Mouse (Mus musculus) liver, embryonic 16.5 days (tissue): ENCODE results near the gene 2210408I21Rik. TPM values are rescaled to one million over a fixed set of nuclear protein-coding genes. Genes with fewer than 3 reads are reported as not detected.

Source experiments
- ATAC-seq: fragments of 200-750 bp; cut with Nextera tagmentation; 2 replicates; pipeline ENCODE4 v1.8.0; 2017; ENCODE audit warnings: low read depth, mild to moderate bottlenecking, moderate number of reproducible peaks, moderate library complexity
- H3K27ac ChIP-seq: fragments of 300-500 bp; sonication (generic); 2 replicates; pipeline ENCODE4 v1.5.1; 2014; ENCODE audit warnings: mild to moderate bottlenecking, low read length
- H3K27me3 ChIP-seq: fragments of 300-500 bp; sonication (generic); 2 replicates; pipeline ENCODE4 v1.6.1; 2014; ENCODE audit warnings: low read depth, low read length, mixed read lengths; ENCODE audit not compliant: control insufficient read depth, insufficient read depth
- H3K36me3 ChIP-seq: fragments of 300-500 bp; sonication (generic); 2 replicates; pipeline ENCODE4 v1.6.1; 2014; ENCODE audit warnings: mild to moderate bottlenecking; ENCODE audit not compliant: control insufficient read depth, insufficient read depth
- H3K4me1 ChIP-seq: fragments of 300-500 bp; sonication (generic); 2 replicates; pipeline ENCODE4 v1.6.1; 2014; ENCODE audit warnings: low read depth, low read length, mixed read lengths; ENCODE audit not compliant: control insufficient read depth
- H3K4me2 ChIP-seq: fragments of 300-500 bp; sonication (generic); 2 replicates; pipeline ENCODE4 v1.6.1; 2014; ENCODE audit warnings: low read depth, low read length, mixed read lengths
- H3K4me3 ChIP-seq: fragments of 300-500 bp; sonication (generic); 2 replicates; pipeline ENCODE4 v1.5.1; 2014; ENCODE audit warnings: low read depth, mild to moderate bottlenecking, low read length
- H3K9ac ChIP-seq: fragments of 300-500 bp; sonication (generic); 2 replicates; pipeline ENCODE4 v1.6.1; 2014; ENCODE audit warnings: low read depth, low read length
- H3K9me3 ChIP-seq: fragments of 300-500 bp; sonication (generic); replicated peaks from 2 replicates; pipeline ENCODE4 v1.6.1; 2016; ENCODE audit warnings: low read length; ENCODE audit not compliant: control insufficient read depth
- WGBS: fragments of 180-500 bp; shearing (Covaris S2); extraction: QIAGEN DNeasy Blood & Tissue Kit; methylation state at CpG from one replicate; pipeline ENCODE4 v1.1.7; 2014; ENCODE audit not compliant: insufficient replicate concordance; 5-methylcytosine and 5-hydroxymethylcytosine counted together
- polyA plus RNA-seq: library from polyadenylated mRNA; unstranded; fragments of >200 nt; fragmentation: Nextera tagmentation; extraction: Ambion mirVana; gene quantifications from 2 replicates; pipeline ENCODE4 v1.2.1, GENCODE M21; 2015

The 2210408I21Rik gene
- polyA plus RNA-seq, 1 experiment from 2014 or later, result 1.6 TPM

DNA sequence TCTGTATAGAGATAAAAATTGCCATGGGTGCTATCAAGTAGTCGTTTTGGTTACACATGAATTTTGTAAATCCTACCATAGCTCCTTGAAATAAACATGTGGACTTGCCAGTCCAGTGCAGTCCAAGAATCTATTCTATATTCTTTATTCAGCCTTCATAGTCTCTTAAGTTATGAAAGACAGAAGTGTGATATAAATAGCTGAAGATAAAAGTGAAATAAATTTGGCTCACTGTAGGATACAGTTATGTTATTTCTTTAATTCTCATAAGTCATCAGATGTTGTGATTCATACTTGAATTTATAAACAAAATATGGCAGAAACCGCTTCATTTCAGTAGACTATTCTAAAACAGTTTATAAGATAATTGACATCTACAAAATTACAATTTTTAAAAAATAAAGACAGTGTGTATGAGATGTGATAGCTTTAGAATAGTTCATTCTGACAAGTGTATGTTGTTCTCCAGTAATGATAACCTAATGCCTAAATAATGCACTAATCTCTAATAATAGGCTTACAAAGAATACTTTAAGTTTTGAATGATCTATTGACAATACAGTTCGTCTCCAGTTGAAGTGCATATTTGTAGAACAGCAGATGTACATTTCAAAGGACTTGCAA lies 127.5 kb downstream of the 2210408I21Rik start:
- Histone ChIP-seq H3K4me1 (no peaks in the 10 kb centered on the region), H3K4me2 (no peak overlapping the region), H3K9me3 (no peaks in the 10 kb centered on the region), H3K27me3 (no peaks in the 10 kb centered on the region), H3K4me3 (no peak overlapping the region), H3K27ac (no peak overlapping the region), H3K36me3 (no peaks in the 10 kb centered on the region), H3K9ac (no peak overlapping the region)
- 50% methylated on average over 3 of the region's 3 CpGs for WGBS
- no peak for ATAC-seq

DNA sequence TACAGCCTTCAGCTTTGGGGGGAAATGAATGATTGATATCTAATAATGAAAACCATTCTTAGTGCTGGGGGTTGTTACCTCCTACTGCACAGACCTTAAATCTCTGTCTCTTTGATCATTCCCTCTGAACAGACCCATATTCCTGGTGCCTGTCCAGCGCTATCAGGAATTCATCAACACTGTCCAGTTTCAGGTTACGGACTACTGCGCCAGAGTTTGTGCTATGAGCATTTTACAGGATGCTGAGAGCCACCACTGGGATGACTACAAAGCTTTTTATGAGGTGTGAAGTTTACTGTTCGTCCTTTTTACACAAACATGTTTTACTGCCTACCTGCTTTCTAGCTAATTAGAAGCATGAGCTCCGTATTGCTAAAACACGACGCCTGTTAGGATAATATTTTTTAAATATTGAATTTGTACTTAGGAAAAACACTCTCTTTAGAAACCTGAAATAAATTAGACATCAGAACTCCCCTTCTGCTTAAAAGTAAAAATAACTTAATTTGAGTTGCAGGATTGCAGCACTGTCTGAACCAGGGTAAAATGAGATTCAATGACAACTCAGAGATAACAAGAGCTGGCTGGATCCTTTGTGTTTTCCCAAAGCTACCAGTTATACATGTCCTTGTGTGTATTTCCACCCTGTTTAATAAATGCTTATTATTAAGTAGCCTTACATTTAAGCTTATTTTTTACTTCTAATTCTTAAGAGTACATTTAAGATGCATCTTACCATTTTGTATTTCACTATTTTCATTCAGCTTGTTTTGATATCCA lies 128.2 kb downstream of the 2210408I21Rik start:
- Histone ChIP-seq H3K9me3 (no peaks in the 10 kb centered on the region), H3K36me3 (no peaks in the 10 kb centered on the region), H3K27me3 (no peaks in the 10 kb centered on the region), H3K4me2 (no peak overlapping the region), H3K9ac (no peak overlapping the region), H3K4me1 (no peaks in the 10 kb centered on the region), H3K27ac (no peak overlapping the region), H3K4me3 (no peak overlapping the region)
- 73% methylated on average over 7 of the region's 7 CpGs for WGBS
- ATAC-seq, result no peak

DNA sequence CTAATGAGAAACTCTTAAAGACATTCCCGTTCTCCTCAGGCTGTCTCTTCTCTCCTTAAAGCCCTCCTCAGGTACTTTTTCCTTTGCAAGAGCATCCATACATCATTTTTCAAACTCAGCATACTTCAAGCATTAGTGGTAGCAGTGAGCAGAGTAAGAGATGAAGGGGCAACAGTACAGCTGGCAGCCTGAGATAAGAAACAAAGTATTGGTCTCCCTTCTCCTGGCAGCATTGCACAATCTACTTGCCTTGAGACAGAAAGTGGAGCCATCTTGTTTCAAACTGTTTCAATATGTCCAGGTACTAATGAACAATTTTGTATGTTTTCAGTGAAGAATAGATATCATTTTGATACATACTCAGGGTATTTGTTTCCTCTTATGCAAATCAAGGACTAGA lies 129.1 kb downstream of the 2210408I21Rik start:
- no peak overlapping the region for H3K4me3 ChIP-seq
- no peaks in the 10 kb centered on the region for H3K4me1 ChIP-seq
- H3K9me3 ChIP-seq, result no peaks in the 10 kb centered on the region
- H3K27me3 ChIP-seq, result no peaks in the 10 kb centered on the region
- no peak overlapping the region for H3K9ac ChIP-seq
- ATAC-seq, result no peak
- no peaks in the 10 kb centered on the region for H3K36me3 ChIP-seq
- WGBS, result 42% methylated on average over 1 of the region's 1 CpGs
- no peak overlapping the region for H3K4me2 ChIP-seq
- H3K27ac ChIP-seq, result no peak overlapping the region

DNA sequence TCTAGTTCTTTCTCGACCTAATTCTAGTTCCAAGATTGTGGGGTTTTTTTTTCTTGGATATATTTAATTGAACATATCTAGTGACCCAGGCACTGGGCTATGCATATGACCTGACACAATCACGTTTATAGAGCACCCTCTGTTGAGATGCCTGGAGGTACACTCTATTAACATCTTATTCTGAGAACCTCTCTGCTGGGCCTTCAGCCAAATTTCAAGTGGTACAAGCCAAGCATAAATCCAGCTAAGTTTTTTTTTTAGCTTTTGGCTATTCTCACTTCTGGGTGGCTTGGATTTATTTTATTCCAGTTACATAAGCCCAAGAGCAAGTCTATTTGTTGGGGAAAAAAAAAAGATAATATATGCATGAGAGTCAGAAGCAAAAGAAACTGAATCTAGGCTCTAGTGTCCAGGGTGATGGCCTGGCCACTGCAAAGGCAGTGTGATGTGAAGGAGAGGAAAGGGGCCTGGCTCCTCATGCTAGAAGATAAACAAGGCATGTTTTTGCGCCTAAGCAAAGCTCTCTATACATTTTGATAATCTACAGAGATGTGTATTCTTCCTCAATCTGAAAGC lies 139.9 kb downstream of the 2210408I21Rik start:
- no peaks in the 10 kb centered on the region for H3K27me3 ChIP-seq
- H3K27ac ChIP-seq, result no peak overlapping the region
- no peaks in the 10 kb centered on the region for H3K9me3 ChIP-seq
- ATAC-seq, result no peak
- no peaks in the 10 kb centered on the region for H3K36me3 ChIP-seq
- H3K4me1 ChIP-seq, result no peaks in the 10 kb centered on the region
- no peak overlapping the region for H3K9ac ChIP-seq
- no peak overlapping the region for H3K4me2 ChIP-seq
- H3K4me3 ChIP-seq, result no peak overlapping the region
- 38% methylated on average over 3 of the region's 3 CpGs for WGBS

DNA sequence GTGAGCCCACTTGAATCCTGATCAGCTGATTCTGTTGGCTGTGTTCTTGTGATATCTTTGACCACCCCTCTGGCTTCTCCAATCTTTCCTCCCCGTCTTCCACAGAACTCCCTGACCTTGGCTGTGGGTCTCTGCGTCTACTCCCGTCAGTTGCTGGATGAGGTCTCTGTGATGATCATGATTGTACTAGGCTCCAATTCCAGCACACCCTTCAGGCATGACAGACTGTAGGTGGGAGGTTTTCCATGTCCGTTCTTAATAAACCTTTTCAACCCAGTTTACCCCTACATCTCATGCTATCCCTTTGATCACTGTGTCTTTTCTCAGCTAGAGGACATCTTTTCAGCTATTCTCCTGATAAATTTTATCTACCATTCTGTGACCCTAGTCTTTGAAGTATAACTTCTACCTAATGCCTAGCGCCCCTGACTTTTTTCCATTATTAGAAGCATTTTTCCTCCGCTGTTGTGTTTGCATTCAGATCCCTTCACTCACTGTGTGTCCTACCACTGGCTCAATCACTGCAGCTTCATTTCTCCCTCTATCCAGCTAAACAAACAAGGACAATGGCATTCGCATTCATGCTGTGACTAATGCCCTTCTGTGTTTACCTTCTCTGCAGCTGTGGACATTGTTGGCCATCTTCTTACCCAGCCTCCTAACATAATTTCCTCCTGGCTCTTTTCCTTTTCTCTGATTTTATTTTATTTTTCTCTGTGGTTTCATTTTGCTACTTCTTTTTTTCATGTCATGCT lies 143.5 kb downstream of the 2210408I21Rik start:
- Histone ChIP-seq H3K9ac (no peak overlapping the region), H3K9me3 (no peaks in the 10 kb centered on the region), H3K4me3 (no peak overlapping the region), H3K27me3 (no peaks in the 10 kb centered on the region), H3K27ac (no peak overlapping the region), H3K4me1 (no peaks in the 10 kb centered on the region), H3K36me3 (no peaks in the 10 kb centered on the region), H3K4me2 (no peak overlapping the region)
- WGBS, result 65% methylated on average over 7 of the region's 7 CpGs
- ATAC-seq, result no peak

DNA sequence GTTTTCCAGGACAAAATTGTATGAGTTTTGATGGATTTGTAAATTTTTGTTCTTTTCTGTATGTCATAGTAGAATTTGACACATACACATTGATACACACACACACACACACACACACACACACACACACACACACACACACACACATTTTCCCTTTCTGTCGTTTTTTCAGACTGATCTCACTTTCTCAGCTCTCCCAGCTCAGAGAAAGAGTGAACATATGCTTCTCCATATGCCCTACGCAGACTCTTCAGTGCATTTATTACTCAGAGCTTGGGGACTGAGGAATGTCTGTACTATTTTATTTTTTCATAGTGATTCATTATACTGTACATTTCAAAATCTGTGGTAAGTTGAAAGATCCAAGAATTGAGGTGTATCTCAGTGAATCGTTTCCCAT lies 160.2 kb downstream of the 2210408I21Rik start:
- H3K9me3 ChIP-seq, result no peaks in the 10 kb centered on the region
- no peak overlapping the region for H3K4me3 ChIP-seq
- no peaks in the 10 kb centered on the region for H3K4me1 ChIP-seq
- no peak for ATAC-seq
- no peak overlapping the region for H3K9ac ChIP-seq
- 57% methylated on average over 3 of the region's 3 CpGs for WGBS
- no peak overlapping the region for H3K4me2 ChIP-seq
- H3K27me3 ChIP-seq, result no peaks in the 10 kb centered on the region
- H3K27ac ChIP-seq, result no peak overlapping the region
- no peaks in the 10 kb centered on the region for H3K36me3 ChIP-seq

DNA sequence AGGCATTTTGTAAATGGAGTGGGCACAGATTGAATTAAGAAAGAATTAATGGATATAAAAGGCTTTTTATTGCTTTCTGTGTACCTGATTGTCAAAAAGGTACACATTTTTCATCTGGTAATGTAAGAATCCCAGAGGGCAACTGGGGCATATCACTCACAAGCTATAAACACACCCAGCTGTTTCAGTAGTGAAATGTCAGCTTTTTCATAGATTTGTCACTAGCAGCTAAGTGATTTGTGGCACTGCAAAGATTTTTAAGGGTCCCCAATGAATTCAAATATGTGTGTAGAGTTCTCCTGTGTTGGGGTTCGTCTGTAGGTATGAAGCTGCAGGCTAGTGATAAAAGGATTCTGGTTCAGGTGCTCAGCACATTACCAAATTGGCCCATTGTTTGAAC lies 188.8 kb downstream of the 2210408I21Rik start:
- no peak overlapping the region for H3K4me2 ChIP-seq
- no peaks in the 10 kb centered on the region for H3K36me3 ChIP-seq
- H3K27me3 ChIP-seq, result no peaks in the 10 kb centered on the region
- H3K9me3 ChIP-seq, result no peaks in the 10 kb centered on the region
- ATAC-seq, result no peak
- H3K9ac ChIP-seq, result no peak overlapping the region
- H3K4me1 ChIP-seq, result no peaks in the 10 kb centered on the region
- WGBS, result 34% methylated on average over 1 of the region's 1 CpGs
- no peak overlapping the region for H3K27ac ChIP-seq
- H3K4me3 ChIP-seq, result no peak overlapping the region

DNA sequence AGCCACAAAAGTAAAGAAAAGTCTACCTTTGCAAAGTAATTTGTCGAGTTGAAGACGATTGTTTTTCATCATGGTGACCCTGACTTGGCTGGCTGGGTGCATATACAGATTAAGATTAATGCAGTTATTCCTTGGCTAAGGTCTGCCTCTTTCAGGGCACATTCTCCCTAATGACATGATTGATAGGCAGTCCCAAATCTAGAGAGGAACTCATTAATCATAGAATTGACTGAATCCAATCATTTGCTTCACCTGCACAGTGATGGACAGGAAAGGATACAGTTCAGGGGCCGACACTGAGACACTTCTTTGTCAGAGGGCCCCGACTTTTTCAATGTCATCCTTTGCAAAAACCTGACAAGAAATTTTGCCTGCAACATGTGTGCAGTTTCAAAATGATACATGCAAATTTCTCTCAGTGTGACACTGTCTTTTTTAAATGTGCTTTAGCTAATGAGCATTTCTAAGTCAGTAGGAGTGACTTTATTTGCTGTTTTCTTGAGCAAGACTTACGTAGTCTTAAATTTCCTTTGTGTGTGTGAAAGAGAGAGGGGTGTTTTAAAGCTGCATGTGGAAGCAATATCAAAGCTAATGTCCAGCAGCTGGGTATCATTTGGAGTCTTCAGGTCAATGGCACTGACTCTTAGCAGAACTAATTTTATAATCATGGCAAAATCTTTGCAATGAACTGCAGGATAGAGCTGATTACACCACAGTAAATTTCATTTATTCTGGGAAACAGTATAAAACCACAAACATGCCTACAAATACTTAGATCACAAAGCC lies 191.0 kb downstream of the 2210408I21Rik start:
- no peak for ATAC-seq
- Histone ChIP-seq H3K9me3 (no peaks in the 10 kb centered on the region), H3K4me1 (no peaks in the 10 kb centered on the region), H3K4me3 (no peak overlapping the region), H3K36me3 (no peaks in the 10 kb centered on the region), H3K27me3 (no peaks in the 10 kb centered on the region), H3K9ac (no peak overlapping the region), H3K27ac (no peak overlapping the region), H3K4me2 (no peak overlapping the region)
- 54% methylated on average over 5 of the region's 5 CpGs for WGBS
